Mouse (Mus musculus) liver, adult 2 months (tissue): Measurements from ENCODE around the gene Nbea.

Experiments
- CTCF ChIP-seq: fragments of 200-500 bp; IDR thresholded peaks from 2 replicates; pipeline ENCODE4 v1.5.1; 2011; ENCODE audit warnings: low read depth, low read length, control low read depth
- POLR2A ChIP-seq: fragments of 200-500 bp; IDR thresholded peaks from 2 replicates; pipeline ENCODE4 v1.6.1; 2011; ENCODE audit warnings: low read length, control low read depth; ENCODE audit not compliant: insufficient read depth; ENCODE audit errors: extremely low read depth

GRCm38 (mm10) chr3:56043091-56043490 is 140.4 kb downstream of the Nbea start:
- no peak for TF ChIP-seq POLR2A
- no peak for TF ChIP-seq CTCF
